Mouse (Mus musculus) cerebellum, postnatal 4 days (tissue): ENCODE measurements around the gene Acbd7.

Source experiments
- DNase-seq, 2 experiments: peaks; one replicate each; pipeline ENCODE4 v3.0.0; 2022; ENCODE audit warnings: low spot score in 2 of 2, mixed read lengths in 1 of 2

Gene Acbd7

GRCm38 (mm10) chr2:3365127-3365526 lies 29.2 kb downstream of the Acbd7 start:
- DNase-seq, result no peak

GRCm38 (mm10) chr2:3387105-3387860 lies 51.3 kb downstream of the Acbd7 start:
- no peak for DNase-seq
